Mouse (Mus musculus) cortical plate, adult 2 months (tissue): ENCODE measurements around the gene Rbm15b.

Source experiments
- CTCF ChIP-seq: fragments of 200-500 bp; IDR thresholded peaks from 2 replicates; pipeline ENCODE4 v1.5.1; 2011; ENCODE audit warnings: mild to moderate bottlenecking, control low read depth, low read length; ENCODE audit not compliant: insufficient read depth; ENCODE audit errors: extremely low read depth
- POLR2A ChIP-seq: fragments of 200-500 bp; IDR thresholded peaks from 2 replicates; pipeline ENCODE4 v1.6.1; 2011; ENCODE audit warnings: mild to moderate bottlenecking, low read length, control low read depth; ENCODE audit not compliant: insufficient read depth; ENCODE audit errors: extremely low read depth

DNA sequence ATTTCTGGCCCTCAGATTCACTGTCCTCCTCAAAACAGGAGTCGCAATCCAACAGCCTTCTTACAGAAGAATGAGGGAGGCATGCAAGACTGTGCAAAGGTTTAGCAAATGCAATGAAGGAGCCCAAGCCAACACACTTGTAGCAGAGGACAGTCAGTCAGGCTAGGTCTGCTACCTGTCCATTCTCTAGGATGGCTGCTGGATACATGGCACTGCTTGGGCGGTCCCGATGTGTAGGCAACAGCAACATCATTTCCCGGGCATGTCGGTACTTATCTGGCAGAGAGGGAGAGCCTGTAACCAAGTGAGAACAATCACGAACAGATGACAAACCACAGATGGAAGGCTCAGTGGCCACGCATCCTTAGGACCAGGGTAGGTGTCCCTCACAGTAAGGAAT lies 14.4 kb upstream of the Rbm15b start:
- TF ChIP-seq CTCF (no peak), POLR2A (no peak)
